Mouse (Mus musculus) thymus, postnatal 10 days (tissue): ENCODE data around the gene Taar7e.
"Not testable (repeated sequence)": the region's sequence is repeated elsewhere in the genome, so short reads cannot be mapped to it uniquely, and the experiment has no call there.

ENCODE experiments used
- DNase-seq, 2 experiments: peaks; one replicate each; pipeline ENCODE4 v3.0.0; 2021; ENCODE audit warnings: low spot score in 2 of 2

Taar7e gene

GRCm38 (mm10) chr10:24037314-24037713, at the start of gene Taar7e:
Taar7e (plus strand) TSS chr10:24037614.
- no peak for DNase-seq

GRCm38 (mm10) chr10:23993381-23993780, 44.0 kb upstream of the Taar7e start, which contains the start of gene Taar7a:
Taar7a (minus strand) TSS chr10:23993481.
- no peak for DNase-seq

GRCm38 (mm10) chr10:23999639-24000038, 37.8 kb upstream of the Taar7e start, which contains the start of gene Taar7b:
Taar7b (plus strand) TSS chr10:23999939.
- no peak for DNase-seq

- no peak for DNase-seq
Observed at GRCm38 (mm10) chr10:24006442-24006841, 31.0 kb upstream of the Taar7e start.

- no peak for DNase-seq
Observed at GRCm38 (mm10) chr10:24007034-24007433, 30.4 kb upstream of the Taar7e start.

DNA sequence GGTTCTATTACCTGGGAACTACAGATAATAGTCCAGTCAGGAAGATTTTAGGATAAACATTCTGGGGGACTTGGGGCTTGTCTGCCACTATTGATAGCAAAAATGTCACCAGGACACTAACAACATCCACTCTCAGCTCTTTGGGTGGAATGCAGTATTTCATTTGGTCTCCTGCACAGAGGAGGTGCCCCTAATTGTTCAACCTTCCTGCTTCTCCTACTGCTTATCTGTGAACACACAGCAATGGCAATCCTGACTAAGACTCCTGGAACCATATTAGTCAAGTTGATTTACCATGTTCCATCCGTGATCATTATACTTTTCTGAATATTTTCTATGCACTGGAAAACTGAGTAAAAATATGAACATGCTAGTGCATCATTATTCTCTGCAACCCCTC, 29.3 kb upstream of the Taar7e start:
- no peak for DNase-seq

- no peak for DNase-seq
Observed at GRCm38 (mm10) chr10:24026922-24027321, 10.5 kb upstream of the Taar7e start, which contains the start of gene Taar7d. Taar7d (plus strand) TSS chr10:24027222.

DNA sequence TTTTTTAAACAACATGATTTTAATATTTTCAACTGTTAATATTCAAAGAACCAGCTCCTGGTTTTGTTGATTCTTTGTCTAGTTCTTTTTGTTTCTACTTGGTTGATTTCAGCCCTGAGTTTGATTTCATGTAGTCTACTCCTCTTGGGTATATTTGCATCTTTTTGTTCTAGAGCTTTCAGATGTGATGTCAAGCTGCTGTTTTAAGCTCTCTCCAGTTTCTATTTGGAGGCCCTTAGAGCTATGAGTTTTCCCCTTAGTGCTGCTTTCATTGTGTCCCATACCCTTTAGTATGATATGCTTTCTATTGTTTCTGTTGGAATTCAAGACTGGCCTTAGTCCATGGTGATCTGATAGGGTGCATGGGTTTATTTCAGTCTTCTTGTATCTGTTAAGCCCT, 6.1 kb upstream of the Taar7e start:
- no peak for DNase-seq

GRCm38 (mm10) chr10:24040120-24040869, 2.9 kb downstream of the Taar7e start:
- DNase-seq = no peak

DNA sequence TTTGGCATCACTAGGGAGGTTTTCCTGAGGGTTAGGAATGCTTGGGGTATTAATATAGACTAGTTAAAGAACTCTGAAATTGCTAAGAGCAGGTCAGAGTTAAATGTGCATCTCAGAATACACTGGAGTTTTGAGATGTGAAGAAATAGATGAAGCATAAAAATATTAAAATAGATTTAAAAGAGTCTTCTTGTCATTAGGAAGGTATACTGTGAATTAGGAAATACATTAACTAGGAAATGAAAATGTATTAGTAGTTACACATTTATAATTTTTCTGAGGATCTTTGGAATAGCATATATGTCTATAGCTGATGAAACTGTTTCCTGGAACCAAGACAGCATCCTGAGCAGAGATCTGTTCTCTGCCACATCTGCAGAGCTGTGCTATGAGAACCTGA, 11.8 kb downstream of the Taar7e start, which contains the start of gene Taar7f:
Taar7f (plus strand) TSS at position 301 of the 400 bp plus-strand sequence.
- no peak for DNase-seq

GRCm38 (mm10) chr10:24052039-24052438, 14.6 kb downstream of the Taar7e start:
- DNase-seq = no peak

GRCm38 (mm10) chr10:24058986-24059385, 21.6 kb downstream of the Taar7e start:
- DNase-seq = no peak

DNA sequence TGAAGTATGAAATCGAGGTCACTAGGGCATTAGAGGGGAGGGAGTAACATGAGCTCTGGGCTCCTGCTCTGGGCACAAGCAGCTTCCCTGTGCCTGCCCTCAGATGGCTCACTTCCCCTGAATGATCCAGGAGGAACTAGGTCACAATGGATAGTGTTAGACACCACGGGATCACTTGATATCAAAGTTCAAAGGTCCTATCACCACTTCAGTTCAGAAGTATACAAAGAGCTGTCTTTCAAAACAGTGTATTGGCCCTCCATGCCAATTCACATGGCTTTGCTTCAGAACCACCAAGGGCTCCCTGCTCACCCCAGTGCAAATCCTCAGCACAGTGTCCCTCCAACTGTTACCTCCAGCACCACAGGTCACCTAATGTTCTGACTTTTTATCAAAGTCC, 37.3 kb downstream of the Taar7e start:
- DNase-seq = not testable (repeated sequence)

DNA sequence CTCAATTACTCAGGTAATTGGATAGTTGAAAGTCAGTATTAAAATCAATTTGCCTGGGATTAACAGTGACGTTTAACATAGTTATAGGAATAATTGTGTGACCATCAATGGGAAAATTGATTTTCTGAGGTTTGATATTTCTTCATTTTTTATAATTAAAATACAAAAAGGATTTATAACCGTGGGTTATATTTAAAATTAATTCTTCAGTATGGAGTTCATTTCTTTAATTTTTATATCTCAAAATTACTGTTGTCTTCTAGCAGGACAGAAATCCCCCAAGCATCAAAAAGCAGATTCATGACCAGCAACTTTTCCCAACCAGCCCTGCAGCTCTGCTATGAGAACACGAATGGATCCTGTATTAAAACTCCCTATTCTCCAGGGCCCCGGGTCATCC, 38.8 kb downstream of the Taar7e start, which contains the start of gene Taar8a:
Taar8a (plus strand) TSS at position 301 of the 400 bp plus-strand sequence.
- not testable (repeated sequence) for DNase-seq

GRCm38 (mm10) chr10:24080166-24080565, 42.8 kb downstream of the Taar7e start:
- peak in 1 of 2 experiments; percentile 15 for DNase-seq

GRCm38 (mm10) chr10:24085936-24086335, 48.5 kb downstream of the Taar7e start:
- no peak for DNase-seq

DNA sequence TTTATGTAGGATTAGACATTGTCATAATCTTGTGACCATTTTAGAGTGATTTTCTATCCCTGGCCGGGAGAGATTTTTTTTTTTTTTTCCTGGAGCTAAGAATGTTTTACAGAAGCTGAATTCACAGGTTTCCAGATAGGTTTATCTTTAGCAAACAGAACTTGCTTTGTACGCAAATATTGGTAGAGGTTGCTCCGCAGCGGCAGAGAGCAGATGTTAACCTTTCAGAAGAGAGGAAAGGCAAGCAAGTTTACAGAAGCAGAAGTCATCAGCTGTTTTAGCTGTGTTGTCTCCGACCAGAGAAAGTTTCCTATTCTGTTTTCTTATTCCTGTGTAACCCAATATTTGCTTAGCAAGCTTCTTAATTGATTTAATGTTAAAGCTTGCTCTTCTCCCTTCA, 49.1 kb downstream of the Taar7e start:
- DNase-seq = no peak

GRCm38 (mm10) chr10:24087168-24087567, 49.8 kb downstream of the Taar7e start:
- no peak for DNase-seq
